8 mouse cellular contexts compared by ENCODE assay signal in the genomic region with DNA sequence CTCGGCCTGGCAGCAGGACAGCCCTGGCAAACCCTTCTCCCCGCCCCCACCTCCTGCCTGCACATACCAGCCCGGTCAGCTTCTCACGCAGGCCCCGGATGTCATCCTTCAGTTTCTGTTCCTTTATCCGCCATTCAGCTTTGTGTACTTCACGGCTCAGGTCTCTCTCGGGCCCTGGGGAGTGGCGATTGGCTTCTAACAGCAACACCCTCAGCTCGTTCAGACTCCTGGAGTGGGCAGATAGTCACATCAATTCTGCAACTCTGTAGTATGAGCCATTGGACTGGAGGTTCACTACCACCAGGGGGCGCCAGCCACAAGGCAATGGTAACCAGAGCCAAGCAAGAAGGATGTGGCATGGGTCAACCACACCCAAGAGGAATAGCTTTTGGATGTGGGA. TPM values are rescaled to one million over a fixed set of nuclear protein-coding genes. Genes with fewer than 3 reads are reported as not detected.
A peak's percentile ranks its signal among the peaks of the same experiment; 100 is the strongest.
DNase-seq lines count a peak whose midpoint lies in the region; ATAC-seq and TF ChIP-seq lines count a peak whose summit lies in the region.

No protein-coding gene starts in this region.

- H3K36me3 ChIP-seq in ES-Bruce4 (ENCODE audit: control insufficient read depth, insufficient read depth, low read length, poor library complexity, severe bottlenecking): no peaks in the 10 kb centered on the region
- peaks cover 46% of the 10 kb centered on the region for H3K36me3 ChIP-seq in forebrain, embryonic 16.5 days (ENCODE audit: control insufficient read depth, insufficient read depth)
- no peaks in the 10 kb centered on the region for H3K36me3 ChIP-seq in thymus, adult 2 months (ENCODE audit: control insufficient read depth, insufficient read depth, low read length)

- H3K9me3 ChIP-seq in ES-Bruce4 (replicated peaks; ENCODE audit: control insufficient read depth, insufficient read depth, low read length, poor library complexity, severe bottlenecking): no peaks in the 10 kb centered on the region
- H3K9me3 ChIP-seq in forebrain, embryonic 16.5 days (ENCODE audit: control insufficient read depth, low read length): no peaks in the 10 kb centered on the region

- TF ChIP-seq EP300 in ES-Bruce4 (IDR thresholded peaks at IDR 0.05; ENCODE audit: insufficient read depth, low read depth, low read length): 0 out of 2 replicates have a peak, but pooled peaks have one; percentile 35

- no peaks in the 10 kb centered on the region for H3K4me1 ChIP-seq in ES-Bruce4 (ENCODE audit: control insufficient read depth, insufficient read depth, low read length)
- H3K4me1 ChIP-seq in forebrain, embryonic 16.5 days (replicated peaks; ENCODE audit: control insufficient read depth, insufficient read depth, low read length): 0 out of 2 replicates have a peak, but pooled peaks cover 4% of the 10 kb centered on the region
- H3K4me1 ChIP-seq in lung, adult 2 months (ENCODE audit: control insufficient read depth, insufficient read depth, low read length): peaks cover 9% of the 10 kb centered on the region
- H3K4me1 ChIP-seq in thymus, adult 2 months (replicated peaks; ENCODE audit: control insufficient read depth, insufficient read depth, low read length): peaks cover 28% of the 10 kb centered on the region

- peak; percentile 57 for ATAC-seq in forebrain, embryonic 16.5 days

- H3K4me2 ChIP-seq in forebrain, embryonic 16.5 days (ENCODE audit: low read length): no peak overlapping the region

- WGBS in forebrain, embryonic 16.5 days: 55% methylated on average over 11 of the region's 11 CpGs
- WGBS in lung, adult 2 months: 51% methylated on average over 11 of the region's 11 CpGs
- WGBS in thymus, adult 2 months: 69% methylated on average over 11 of the region's 11 CpGs

- no peaks in the 10 kb centered on the region for H3K27me3 ChIP-seq in ES-Bruce4 (ENCODE audit: control insufficient read depth, insufficient read depth, low read length, poor library complexity, severe bottlenecking)
- no peaks in the 10 kb centered on the region for H3K27me3 ChIP-seq in forebrain, embryonic 16.5 days (replicated peaks; ENCODE audit: control insufficient read depth, insufficient read depth, low read length)
- H3K27me3 ChIP-seq in thymus, adult 2 months (ENCODE audit: control insufficient read depth, insufficient read depth, low read length): no peaks in the 10 kb centered on the region

- peak; percentile 99 for TF ChIP-seq CTCF in ES-Bruce4 (IDR thresholded peaks at IDR 0.05; ENCODE audit: low read depth, low read length)
- TF ChIP-seq CTCF in lung, adult 2 months (IDR thresholded peaks at IDR 0.05; ENCODE audit: insufficient read depth, low read length): peak; percentile 94
- TF ChIP-seq CTCF in thymus, adult 2 months (IDR thresholded peaks at IDR 0.05; ENCODE audit: borderline replicate concordance, control insufficient read depth, extremely low read depth, insufficient read depth, low read length, poor library complexity): peak; percentile 77; the same call in 1 of the 2 replicates

- no peak overlapping the region for H3K9ac ChIP-seq in ES-Bruce4 (ENCODE audit: low read depth, poor library complexity, severe bottlenecking)
- H3K9ac ChIP-seq in forebrain, embryonic 16.5 days (replicated peaks; ENCODE audit: low read depth, low read length): no peak overlapping the region

- peak; percentile 88 for DNase-seq in c-Kit-positive CD71-positive TER-119-positive erythroid progenitor cells, embryonic 14.5 days (ENCODE audit: low spot score)
- DNase-seq in heart, postnatal 4 days: peak; percentile 95
- DNase-seq in layer of hippocampus, adult 18-20 months (ENCODE audit: low spot score in 2 of 2): peak; percentile 87 to 96
- DNase-seq in lung, adult 2 months: peak; percentile 84
- peak; percentile 76 for DNase-seq in ovary, postnatal 10 days (ENCODE audit: low spot score)
- DNase-seq in thymus, adult 2 months: peak; percentile 87

- H3K27ac ChIP-seq in ES-Bruce4 (ENCODE audit: insufficient read depth, low read length): no peak overlapping the region
- H3K27ac ChIP-seq in forebrain, embryonic 16.5 days (ENCODE audit: low read length): no peak overlapping the region
- no peak overlapping the region for H3K27ac ChIP-seq in thymus, adult 2 months (ENCODE audit: control insufficient read depth, insufficient read depth, low read length)

- no peak overlapping the region for H3K4me3 ChIP-seq in ES-Bruce4 (ENCODE audit: low read depth, low read length)
- H3K4me3 ChIP-seq in forebrain, embryonic 16.5 days (replicated peaks; ENCODE audit: low read length): no peak overlapping the region
- no peak overlapping the region for H3K4me3 ChIP-seq in lung, adult 2 months (replicated peaks; ENCODE audit: extremely low read depth, low read depth, low read length)
- no peak overlapping the region for H3K4me3 ChIP-seq in thymus, adult 2 months (ENCODE audit: control insufficient read depth, insufficient read depth, low read length)

- TF ChIP-seq POLR2A in ES-Bruce4 (IDR thresholded peaks at IDR 0.05; ENCODE audit: insufficient read depth, low read length): no peak
- no peak for TF ChIP-seq POLR2A in lung, adult 2 months (IDR thresholded peaks at IDR 0.05; ENCODE audit: borderline replicate concordance, extremely low read depth, low read depth, low read length)
- TF ChIP-seq POLR2A in thymus, adult 2 months (IDR thresholded peaks at IDR 0.05; ENCODE audit: control insufficient read depth, extremely low read depth, insufficient read depth, low read length, poor library complexity): no peak

RNA-seq across cellular contexts. Expression of a gene that starts 37.6 kb away (rescaled TPM):
- polyA plus RNA-seq in ES-Bruce4 (2011; ENCODE audit: insufficient read depth, insufficient read length, low read depth, missing spikeins): 91.5 and 94.2 TPM in 2 replicates
- 83.9 and 96.6 TPM in 2 replicates for polyA plus RNA-seq in forebrain, embryonic 16.5 days (2015; fragmentation: Nextera tagmentation; extraction: Ambion mirVana)
- total RNA-seq in heart, postnatal 4 days (2021): 10 to 100 TPM; 59.8 to 60.3 TPM
- total RNA-seq in layer of hippocampus, adult 18-20 months (2021): 10 to 100 TPM; 19.8 to 27.3 TPM
- polyA plus RNA-seq in lung, adult 2 months (2012; rRNA removed): 16.8 and 23.4 TPM in 2 replicates
- 75.6 and 83.9 TPM in 2 replicates for polyA plus RNA-seq in thymus, adult 2 months (2012; rRNA removed)

RNA-seq across cellular contexts. Expression of a gene that starts 58.1 kb away (rescaled TPM):
- polyA plus RNA-seq in ES-Bruce4 (2011; ENCODE audit: insufficient read depth, insufficient read length, low read depth, missing spikeins): 5.4 and 5.6 TPM in 2 replicates
- 16.2 and 16.6 TPM in 2 replicates for polyA plus RNA-seq in forebrain, embryonic 16.5 days (2015; fragmentation: Nextera tagmentation; extraction: Ambion mirVana)
- 10 to 100 TPM; 13.0 to 14.2 TPM for total RNA-seq in heart, postnatal 4 days (2021)
- 100 to 1,000 TPM; 106 to 107 TPM for total RNA-seq in layer of hippocampus, adult 18-20 months (2021)
- 21.9 and 23.0 TPM in 2 replicates for polyA plus RNA-seq in lung, adult 2 months (2012; rRNA removed)
- 23.4 and 26.0 TPM in 2 replicates for polyA plus RNA-seq in thymus, adult 2 months (2012; rRNA removed)
